Mouse (Mus musculus) midbrain, embryonic 14.5 days (tissue): ENCODE data around the gene Oxnad1. TPM values are rescaled to one million over a fixed set of nuclear protein-coding genes. Genes with fewer than 3 reads are reported as not detected.

ENCODE experiments used
- ATAC-seq: fragments of 200-750 bp; cut with Nextera tagmentation; 2 replicates; pipeline ENCODE4 v1.8.0; 2017; ENCODE audit warnings: moderate number of reproducible peaks, moderate library complexity; ENCODE audit not compliant: low FRiP score, low TSS enrichment
- DNase-seq: peaks from one replicate; pipeline ENCODE4 v3.0.0-alpha.2; 2015
- H3K27ac ChIP-seq: fragments of 300-500 bp; sonication (generic); replicated peaks from 2 replicates; pipeline ENCODE4 v1.5.1; 2014; ENCODE audit warnings: mild to moderate bottlenecking, low read depth, low read length, moderate library complexity
- H3K27me3 ChIP-seq: fragments of 300-500 bp; sonication (generic); 2 replicates; pipeline ENCODE4 v1.6.1; 2014; ENCODE audit warnings: low read length, control low read depth, mixed read lengths; ENCODE audit not compliant: control insufficient read depth, insufficient read depth
- H3K36me3 ChIP-seq: fragments of 300-500 bp; sonication (generic); 2 replicates; pipeline ENCODE4 v1.6.1; 2014; ENCODE audit warnings: low read length, control low read depth; ENCODE audit not compliant: control insufficient read depth, insufficient read depth
- H3K4me1 ChIP-seq: fragments of 300-500 bp; sonication (generic); 2 replicates; pipeline ENCODE4 v1.6.1; 2014; ENCODE audit warnings: mild to moderate bottlenecking, antibody characterized with exemption, low read length, control low read depth; ENCODE audit not compliant: control insufficient read depth, insufficient read depth
- H3K4me2 ChIP-seq: fragments of 300-500 bp; sonication (generic); 2 replicates; pipeline ENCODE4 v1.6.1; 2014; ENCODE audit warnings: mild to moderate bottlenecking, low read length, moderate library complexity
- H3K4me3 ChIP-seq: fragments of 300-500 bp; sonication (generic); replicated peaks from 2 replicates; pipeline ENCODE4 v1.5.1; 2014; ENCODE audit warnings: low read depth, low read length
- H3K9ac ChIP-seq: fragments of 300-500 bp; sonication (generic); replicated peaks from 2 replicates; pipeline ENCODE4 v1.6.1; 2014; ENCODE audit warnings: mild to moderate bottlenecking, low read length, moderate library complexity
- H3K9me3 ChIP-seq: fragments of 300-500 bp; sonication (generic); 2 replicates; pipeline ENCODE4 v1.6.1; 2016; ENCODE audit warnings: low read length, control low read depth, mixed read lengths; ENCODE audit not compliant: control insufficient read depth
- WGBS: fragments of 180-500 bp; shearing (Covaris S2); extraction: QIAGEN DNeasy Blood & Tissue Kit; methylation state at CpG from one replicate; pipeline ENCODE4 v1.1.7; 2014; 5-methylcytosine and 5-hydroxymethylcytosine counted together
- polyA plus RNA-seq: library from polyadenylated mRNA; unstranded; fragments of >200 nt; fragmentation: Nextera tagmentation; extraction: Ambion mirVana; gene quantifications from 2 replicates; pipeline ENCODE4 v1.2.1, GENCODE M21; 2014

The Oxnad1 gene
- polyA plus RNA-seq: 11.7 and 16.4 TPM in 2 replicates

GRCm38 (mm10) chr14:32084761-32085485, at the start of gene Oxnad1:
Gene Oxnad1, plus strand, starts transcription at chr14:32085374.
- Histone ChIP-seq H3K4me1 (peaks cover 17% of the 10 kb centered on the region), H3K27me3 (no peaks in the 10 kb centered on the region), H3K27ac (peak within 1 kb of the TSS; percentile 84), H3K9me3 (no peaks in the 10 kb centered on the region), H3K9ac (peak within 1 kb of the TSS; percentile 70), H3K4me2 (peak within 1 kb of the TSS; percentile 59), H3K36me3 (peaks cover 27% of the 10 kb centered on the region), H3K4me3 (peak within 1 kb of the TSS; percentile 56)
- 4% methylated on average over 22 of the region's 22 CpGs for WGBS
- peak; percentile 91 for DNase-seq
- peak; percentile 95 for ATAC-seq

- no peaks in the 10 kb centered on the region for H3K27me3 ChIP-seq
- DNase-seq (no peak), ATAC-seq (no peak)
- 77% methylated on average over 5 of the region's 5 CpGs for WGBS
- H3K9me3 ChIP-seq: no peaks in the 10 kb centered on the region
- no peaks in the 10 kb centered on the region for H3K4me1 ChIP-seq
- H3K9ac ChIP-seq: no peak overlapping the region
- H3K36me3 ChIP-seq: no peaks in the 10 kb centered on the region
- no peak overlapping the region for H3K27ac ChIP-seq
- H3K4me2 ChIP-seq: no peak overlapping the region
- no peak overlapping the region for H3K4me3 ChIP-seq
These were observed 48.7 kb upstream of the Oxnad1 start for GRCm38 (mm10) chr14:32036482-32036881.

- Histone ChIP-seq H3K9ac (no peak overlapping the region), H3K9me3 (no peaks in the 10 kb centered on the region), H3K4me3 (no peak overlapping the region), H3K4me1 (no peaks in the 10 kb centered on the region), H3K27ac (no peak overlapping the region), H3K36me3 (no peaks in the 10 kb centered on the region), H3K27me3 (no peaks in the 10 kb centered on the region), H3K4me2 (no peak overlapping the region)
- WGBS: 85% methylated on average over 8 of the region's 8 CpGs
- ATAC-seq: no peak
- DNase-seq: no peak
These were observed 47.4 kb upstream of the Oxnad1 start for GRCm38 (mm10) chr14:32037661-32038252.

GRCm38 (mm10) chr14:32042108-32042507, 43.1 kb upstream of the Oxnad1 start:
- Histone ChIP-seq H3K27ac (no peak overlapping the region), H3K4me1 (no peaks in the 10 kb centered on the region), H3K4me3 (no peak overlapping the region), H3K9me3 (no peaks in the 10 kb centered on the region), H3K4me2 (no peak overlapping the region), H3K27me3 (no peaks in the 10 kb centered on the region), H3K9ac (no peak overlapping the region), H3K36me3 (no peaks in the 10 kb centered on the region)
- 73% methylated on average over 5 of the region's 5 CpGs for WGBS
- DNase-seq (no peak), ATAC-seq (no peak)

GRCm38 (mm10) chr14:32046357-32046756, 38.8 kb upstream of the Oxnad1 start:
- DNase-seq (no peak), ATAC-seq (no peak)
- no peak overlapping the region for H3K9ac ChIP-seq
- H3K9me3 ChIP-seq: no peaks in the 10 kb centered on the region
- H3K27me3 ChIP-seq: no peaks in the 10 kb centered on the region
- WGBS: 75% methylated on average over 8 of the region's 8 CpGs
- no peak overlapping the region for H3K4me2 ChIP-seq
- H3K27ac ChIP-seq: no peak overlapping the region
- H3K36me3 ChIP-seq: no peaks in the 10 kb centered on the region
- H3K4me1 ChIP-seq: no peaks in the 10 kb centered on the region
- no peak overlapping the region for H3K4me3 ChIP-seq

GRCm38 (mm10) chr14:32050171-32050570, 35.0 kb upstream of the Oxnad1 start:
- no peaks in the 10 kb centered on the region for H3K36me3 ChIP-seq
- no peaks in the 10 kb centered on the region for H3K27me3 ChIP-seq
- H3K27ac ChIP-seq: no peak overlapping the region
- H3K4me2 ChIP-seq: no peak overlapping the region
- ATAC-seq (no peak), DNase-seq (no peak)
- no peak overlapping the region for H3K4me3 ChIP-seq
- H3K4me1 ChIP-seq: no peaks in the 10 kb centered on the region
- no peak overlapping the region for H3K9ac ChIP-seq
- WGBS: 86% methylated on average over 6 of the region's 6 CpGs
- no peaks in the 10 kb centered on the region for H3K9me3 ChIP-seq

GRCm38 (mm10) chr14:32053895-32054294, 31.3 kb upstream of the Oxnad1 start:
- Histone ChIP-seq H3K4me2 (no peak overlapping the region), H3K4me3 (no peak overlapping the region), H3K27me3 (no peaks in the 10 kb centered on the region), H3K9me3 (no peaks in the 10 kb centered on the region), H3K4me1 (no peaks in the 10 kb centered on the region), H3K27ac (no peak overlapping the region), H3K9ac (no peak overlapping the region), H3K36me3 (no peaks in the 10 kb centered on the region)
- ATAC-seq (no peak), DNase-seq (no peak)
- 77% methylated on average over 5 of the region's 5 CpGs for WGBS

GRCm38 (mm10) chr14:32054788-32055187, 30.4 kb upstream of the Oxnad1 start:
- Histone ChIP-seq H3K4me3 (no peak overlapping the region), H3K4me2 (no peak overlapping the region), H3K36me3 (no peaks in the 10 kb centered on the region), H3K27ac (no peak overlapping the region), H3K9me3 (no peaks in the 10 kb centered on the region), H3K27me3 (no peaks in the 10 kb centered on the region), H3K4me1 (no peaks in the 10 kb centered on the region), H3K9ac (no peak overlapping the region)
- WGBS: 68% methylated on average over 10 of the region's 10 CpGs
- DNase-seq: no peak
- no peak for ATAC-seq

GRCm38 (mm10) chr14:32055781-32056180, 29.4 kb upstream of the Oxnad1 start:
- Histone ChIP-seq H3K27ac (no peak overlapping the region), H3K27me3 (no peaks in the 10 kb centered on the region), H3K4me2 (no peak overlapping the region), H3K9ac (no peak overlapping the region), H3K9me3 (no peaks in the 10 kb centered on the region), H3K36me3 (no peaks in the 10 kb centered on the region), H3K4me1 (no peaks in the 10 kb centered on the region), H3K4me3 (no peak overlapping the region)
- ATAC-seq (no peak), DNase-seq (no peak)
- WGBS: 89% methylated on average over 8 of the region's 8 CpGs
